Mouse (Mus musculus): ENCODE measurements around the gene Lrfn5. TPM values are rescaled to one million over a fixed set of nuclear protein-coding genes. Genes with fewer than 3 reads are reported as not detected.

Lrfn5 gene
- 0.21 and 0.25 TPM in 2 replicates for polyA plus RNA-seq (2012; rRNA removed)

GRCm38 (mm10) chr12:61522829-61523370 is at the start of gene Lrfn5:
Lrfn5 (plus strand) TSS chr12:61523150.
- DNase-seq (ENCODE audit: low spot score), result no peak

- no peak for DNase-seq (ENCODE audit: low spot score)
Measured at GRCm38 (mm10) chr12:61521501-61522147, 1.3 kb upstream of the Lrfn5 start.

- DNase-seq (ENCODE audit: low spot score), result no peak
Measured at GRCm38 (mm10) chr12:61522148-61522828, 662 bp upstream of the Lrfn5 start.

GRCm38 (mm10) chr12:61523631-61524182 is 757 bp downstream of the Lrfn5 start:
- no peak for DNase-seq (ENCODE audit: low spot score)

GRCm38 (mm10) chr12:61524183-61524651 is 1.3 kb downstream of the Lrfn5 start:
- no peak for DNase-seq (ENCODE audit: low spot score)

- no peak for DNase-seq (ENCODE audit: low spot score)
Measured at GRCm38 (mm10) chr12:61526199-61526598, 3.2 kb downstream of the Lrfn5 start.

GRCm38 (mm10) chr12:61579949-61580348 is 57.0 kb downstream of the Lrfn5 start:
- DNase-seq (ENCODE audit: low spot score), result no peak

- no peak for DNase-seq (ENCODE audit: low spot score)
Measured at GRCm38 (mm10) chr12:61600305-61600704, 77.4 kb downstream of the Lrfn5 start.

- DNase-seq (ENCODE audit: low spot score), result no peak
Measured at GRCm38 (mm10) chr12:61607871-61608270, 84.9 kb downstream of the Lrfn5 start.

- no peak for DNase-seq (ENCODE audit: low spot score)
Measured at GRCm38 (mm10) chr12:61610081-61610480, 87.1 kb downstream of the Lrfn5 start.

- DNase-seq (ENCODE audit: low spot score), result no peak
Measured at GRCm38 (mm10) chr12:61624532-61624931, 101.6 kb downstream of the Lrfn5 start.

GRCm38 (mm10) chr12:61654380-61654779 is 131.4 kb downstream of the Lrfn5 start:
- no peak for DNase-seq (ENCODE audit: low spot score)

GRCm38 (mm10) chr12:61723158-61723557 is 200.2 kb downstream of the Lrfn5 start:
- DNase-seq (ENCODE audit: low spot score), result no peak

- DNase-seq (ENCODE audit: low spot score), result no peak
Measured at GRCm38 (mm10) chr12:61807073-61807605, 284.2 kb downstream of the Lrfn5 start.

GRCm38 (mm10) chr12:61823601-61824000 is 300.7 kb downstream of the Lrfn5 start:
- DNase-seq (ENCODE audit: low spot score), result no peak

- no peak for DNase-seq (ENCODE audit: low spot score)
Measured at GRCm38 (mm10) chr12:61826311-61826710, 303.4 kb downstream of the Lrfn5 start.

GRCm38 (mm10) chr12:61842599-61843291 is 319.8 kb downstream of the Lrfn5 start:
- no peak for DNase-seq (ENCODE audit: low spot score)

GRCm38 (mm10) chr12:61854183-61854582 is 331.2 kb downstream of the Lrfn5 start:
- DNase-seq (ENCODE audit: low spot score), result no peak

Data from urinary bladder, adult 2 months (tissue).